Mouse (Mus musculus) heart, embryonic 10.5 days (tissue): ENCODE measurements at regions not wholly inside any gene's neighbourhood (a gene's known extent, or its start where the extent isn't known, plus 50 kb on each side); places are given as distances from the start of the nearest gene placed in this dataset.

Experiments
- DNase-seq: peaks from one replicate; pipeline ENCODE4 v3.0.0-alpha.2; 2017; ENCODE audit warnings: low spot score
- H3K27ac ChIP-seq: fragments of 300-500 bp; sonication (generic); 2 replicates; pipeline ENCODE4 v1.5.1; 2016; ENCODE audit warnings: mild to moderate bottlenecking
- H3K27me3 ChIP-seq: fragments of 300-500 bp; sonication (generic); 2 replicates; pipeline ENCODE4 v1.6.1; 2016; ENCODE audit warnings: mild to moderate bottlenecking; ENCODE audit not compliant: poor library complexity, insufficient read depth, severe bottlenecking
- H3K36me3 ChIP-seq: fragments of 300-500 bp; sonication (generic); 2 replicates; pipeline ENCODE4 v1.6.1; 2016; ENCODE audit warnings: mild to moderate bottlenecking, moderate library complexity
- H3K4me1 ChIP-seq: fragments of 300-500 bp; sonication (generic); 2 replicates; pipeline ENCODE4 v1.6.1; 2016; ENCODE audit warnings: mild to moderate bottlenecking
- H3K4me3 ChIP-seq: fragments of 300-500 bp; sonication (generic); 2 replicates; pipeline ENCODE4 v1.5.1; 2016; ENCODE audit warnings: mild to moderate bottlenecking, moderate library complexity
- H3K9me3 ChIP-seq: fragments of 300-500 bp; sonication (generic); 2 replicates; pipeline ENCODE4 v1.6.1; 2016; ENCODE audit warnings: mild to moderate bottlenecking, moderate library complexity
- WGBS: fragments of 180-500 bp; shearing (Covaris S2); methylation state at CpG from one replicate; pipeline ENCODE4 v1.1.7; 2016; 5-methylcytosine and 5-hydroxymethylcytosine counted together

GRCm38 (mm10) chr5:116960041-116960440, 155.9 kb downstream of the Suds3 start:
- Histone ChIP-seq H3K36me3 (no peaks in the 10 kb centered on the region), H3K27ac (no peak overlapping the region), H3K9me3 (0 out of 2 replicates have a peak, but pooled peaks cover 6% of the 10 kb centered on the region), H3K27me3 (no peaks in the 10 kb centered on the region), H3K4me1 (no peaks in the 10 kb centered on the region), H3K4me3 (no peak overlapping the region)
- 69% methylated on average over 8 of the region's 8 CpGs for WGBS
- no peak for DNase-seq

DNA sequence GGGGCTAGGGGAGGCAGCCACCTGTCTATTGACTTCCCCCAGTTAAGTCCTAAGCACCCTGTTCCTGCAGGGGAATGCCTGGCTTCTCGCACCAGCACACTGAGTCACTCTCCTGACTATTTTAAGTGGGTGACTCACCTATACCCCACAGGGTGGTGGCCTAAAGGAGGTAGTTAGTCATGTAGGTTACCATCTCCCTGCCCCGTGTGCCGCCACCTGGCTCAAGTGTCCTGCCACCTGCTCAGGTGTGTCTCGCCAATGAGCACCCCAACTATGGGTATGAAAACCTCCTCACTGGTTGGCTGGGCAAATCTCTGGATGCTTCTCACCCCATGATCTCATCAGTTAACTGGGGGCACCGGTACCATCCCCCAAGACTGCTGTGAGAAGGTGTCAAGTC, 157.8 kb downstream of the Suds3 start:
- no peaks in the 10 kb centered on the region for H3K4me1 ChIP-seq
- 74% methylated on average over 5 of the region's 5 CpGs for WGBS
- no peaks in the 10 kb centered on the region for H3K36me3 ChIP-seq
- H3K4me3 ChIP-seq: no peak overlapping the region
- H3K27ac ChIP-seq: no peak overlapping the region
- no peaks in the 10 kb centered on the region for H3K27me3 ChIP-seq
- peak; percentile 53 for DNase-seq
- 0 out of 2 replicates have a peak, but pooled peaks cover 6% of the 10 kb centered on the region for H3K9me3 ChIP-seq

GRCm38 (mm10) chr5:116956572-116956971, 159.3 kb downstream of the Suds3 start:
- Histone ChIP-seq H3K9me3 (0 out of 2 replicates have a peak, but pooled peaks cover 6% of the 10 kb centered on the region), H3K27me3 (no peaks in the 10 kb centered on the region), H3K36me3 (no peaks in the 10 kb centered on the region), H3K27ac (no peak overlapping the region), H3K4me3 (no peak overlapping the region), H3K4me1 (no peaks in the 10 kb centered on the region)
- WGBS: 75% methylated on average over 13 of the region's 13 CpGs
- DNase-seq: peak; percentile 56

- H3K36me3 ChIP-seq: no peaks in the 10 kb centered on the region
- H3K4me1 ChIP-seq: no peaks in the 10 kb centered on the region
- DNase-seq: peak; percentile 9
- H3K4me3 ChIP-seq: no peak overlapping the region
- H3K9me3 ChIP-seq: no peaks in the 10 kb centered on the region
- H3K27me3 ChIP-seq: no peaks in the 10 kb centered on the region
- no peak overlapping the region for H3K27ac ChIP-seq
- WGBS: 3% methylated on average over 4 of the region's 4 CpGs
These were observed 165.5 kb downstream of the Suds3 start for GRCm38 (mm10) chr5:116950280-116950881.

GRCm38 (mm10) chr5:116934585-116934984, 181.3 kb downstream of the Suds3 start:
- no peaks in the 10 kb centered on the region for H3K4me1 ChIP-seq
- H3K4me3 ChIP-seq: no peak overlapping the region
- no peak for DNase-seq
- H3K27me3 ChIP-seq: no peaks in the 10 kb centered on the region
- no peak overlapping the region for H3K27ac ChIP-seq
- no peaks in the 10 kb centered on the region for H3K36me3 ChIP-seq
- WGBS: 68% methylated on average over 5 of the region's 5 CpGs
- no peaks in the 10 kb centered on the region for H3K9me3 ChIP-seq

GRCm38 (mm10) chr5:116934151-116934550, 181.8 kb downstream of the Suds3 start:
- no peak for DNase-seq

GRCm38 (mm10) chr5:116933105-116933504, 182.8 kb downstream of the Suds3 start:
- no peak for DNase-seq
- Histone ChIP-seq H3K27ac (no peak overlapping the region), H3K4me3 (no peak overlapping the region), H3K36me3 (no peaks in the 10 kb centered on the region), H3K9me3 (no peaks in the 10 kb centered on the region), H3K4me1 (no peaks in the 10 kb centered on the region), H3K27me3 (no peaks in the 10 kb centered on the region)
- WGBS: 85% methylated on average over 5 of the region's 5 CpGs

More at GRCm38 (mm10) chr5:116934151-116934550, 181.8 kb downstream of the Suds3 start:
- 64% methylated on average over 3 of the region's 3 CpGs for WGBS
- Histone ChIP-seq H3K4me1 (no peaks in the 10 kb centered on the region), H3K4me3 (no peak overlapping the region), H3K36me3 (no peaks in the 10 kb centered on the region), H3K27me3 (no peaks in the 10 kb centered on the region), H3K9me3 (no peaks in the 10 kb centered on the region), H3K27ac (no peak overlapping the region)

- no peak for DNase-seq
- Histone ChIP-seq H3K27me3 (no peaks in the 10 kb centered on the region), H3K9me3 (no peaks in the 10 kb centered on the region), H3K4me3 (no peak overlapping the region), H3K27ac (no peak overlapping the region), H3K4me1 (no peaks in the 10 kb centered on the region), H3K36me3 (no peaks in the 10 kb centered on the region)
- 69% methylated on average over 4 of the region's 4 CpGs for WGBS
These were observed 192.2 kb downstream of the Suds3 start for GRCm38 (mm10) chr5:116923761-116924160.

DNA sequence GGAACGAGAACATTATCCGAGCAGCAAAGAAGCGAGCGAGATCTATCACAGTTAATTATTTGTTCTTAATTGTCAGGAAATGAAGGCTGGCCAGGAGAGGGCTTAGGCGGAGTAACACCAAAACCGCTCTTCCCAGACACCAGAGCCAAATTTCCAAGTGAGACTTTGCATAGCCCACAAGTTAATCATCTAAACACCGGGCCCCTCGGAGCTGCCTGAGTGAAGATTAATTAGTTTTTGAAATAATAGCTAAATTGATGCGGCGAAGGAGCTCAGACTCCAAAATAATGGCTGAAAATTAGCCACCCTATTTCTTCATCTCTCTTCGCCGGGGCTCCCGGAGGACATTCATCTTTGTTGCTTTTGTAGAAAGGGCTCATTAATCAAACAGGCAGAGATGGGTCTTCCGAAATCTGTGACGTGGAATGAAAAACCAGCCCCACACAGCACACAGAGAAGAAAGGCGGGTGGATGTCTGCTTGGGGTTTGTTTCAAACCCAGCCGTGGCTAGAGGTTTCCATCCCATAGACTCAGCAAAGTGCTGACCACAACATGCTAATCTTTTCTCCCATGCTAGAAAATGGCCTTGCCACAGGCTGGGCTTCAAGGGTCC, 193.7 kb downstream of the Suds3 start:
- H3K36me3 ChIP-seq: no peaks in the 10 kb centered on the region
- no peaks in the 10 kb centered on the region for H3K9me3 ChIP-seq
- H3K27ac ChIP-seq: no peak overlapping the region
- H3K27me3 ChIP-seq: no peaks in the 10 kb centered on the region
- H3K4me1 ChIP-seq: no peaks in the 10 kb centered on the region
- DNase-seq: no peak
- WGBS: 77% methylated on average over 17 of the region's 17 CpGs
- no peak overlapping the region for H3K4me3 ChIP-seq

GRCm38 (mm10) chr5:116914876-116915275, 201.0 kb downstream of the Suds3 start:
- no peaks in the 10 kb centered on the region for H3K4me1 ChIP-seq
- WGBS: 36% methylated on average over 12 of the region's 12 CpGs
- H3K9me3 ChIP-seq: no peaks in the 10 kb centered on the region
- no peak overlapping the region for H3K27ac ChIP-seq
- peak; percentile 79 for DNase-seq
- H3K27me3 ChIP-seq: no peaks in the 10 kb centered on the region
- H3K36me3 ChIP-seq: no peaks in the 10 kb centered on the region
- H3K4me3 ChIP-seq: no peak overlapping the region

GRCm38 (mm10) chr5:116900846-116901245, 215.1 kb downstream of the Suds3 start:
- no peak overlapping the region for H3K4me3 ChIP-seq

DNA sequence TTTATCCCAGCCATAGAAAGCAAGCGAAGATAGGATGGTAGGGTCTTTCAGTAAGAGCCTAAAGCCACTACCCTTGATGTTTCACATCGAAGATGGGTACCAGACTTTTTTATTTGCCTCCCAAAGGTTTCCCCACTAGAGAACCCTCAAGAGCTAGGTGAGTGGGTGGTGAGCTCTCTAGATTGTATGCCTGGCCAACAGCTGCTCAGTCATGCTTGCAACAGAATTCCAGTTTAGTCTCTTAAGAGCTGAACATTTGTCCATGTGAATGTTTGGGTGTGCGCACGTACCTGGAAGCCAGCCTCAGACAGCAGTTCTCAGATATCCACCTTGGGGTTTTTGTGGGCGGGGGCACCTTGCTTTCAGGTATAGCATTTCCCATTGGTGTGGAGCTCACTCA, 218.5 kb downstream of the Suds3 start:
- H3K4me3 ChIP-seq: no peak overlapping the region
- H3K9me3 ChIP-seq: peaks cover 5% of the 10 kb centered on the region; the same call in 1 of the 2 replicates
- H3K27me3 ChIP-seq: no peaks in the 10 kb centered on the region
- no peaks in the 10 kb centered on the region for H3K4me1 ChIP-seq
- no peak for DNase-seq
- 83% methylated on average over 5 of the region's 5 CpGs for WGBS
- H3K27ac ChIP-seq: no peak overlapping the region
- no peaks in the 10 kb centered on the region for H3K36me3 ChIP-seq

More at GRCm38 (mm10) chr5:116900846-116901245, 215.1 kb downstream of the Suds3 start:
- no peaks in the 10 kb centered on the region for H3K4me1 ChIP-seq
- no peak for DNase-seq
- H3K27me3 ChIP-seq: no peaks in the 10 kb centered on the region
- H3K27ac ChIP-seq: no peak overlapping the region
- WGBS: 77% methylated on average over 5 of the region's 5 CpGs
- H3K9me3 ChIP-seq: peaks cover 5% of the 10 kb centered on the region; the same call in 1 of the 2 replicates
- H3K36me3 ChIP-seq: no peaks in the 10 kb centered on the region

DNA sequence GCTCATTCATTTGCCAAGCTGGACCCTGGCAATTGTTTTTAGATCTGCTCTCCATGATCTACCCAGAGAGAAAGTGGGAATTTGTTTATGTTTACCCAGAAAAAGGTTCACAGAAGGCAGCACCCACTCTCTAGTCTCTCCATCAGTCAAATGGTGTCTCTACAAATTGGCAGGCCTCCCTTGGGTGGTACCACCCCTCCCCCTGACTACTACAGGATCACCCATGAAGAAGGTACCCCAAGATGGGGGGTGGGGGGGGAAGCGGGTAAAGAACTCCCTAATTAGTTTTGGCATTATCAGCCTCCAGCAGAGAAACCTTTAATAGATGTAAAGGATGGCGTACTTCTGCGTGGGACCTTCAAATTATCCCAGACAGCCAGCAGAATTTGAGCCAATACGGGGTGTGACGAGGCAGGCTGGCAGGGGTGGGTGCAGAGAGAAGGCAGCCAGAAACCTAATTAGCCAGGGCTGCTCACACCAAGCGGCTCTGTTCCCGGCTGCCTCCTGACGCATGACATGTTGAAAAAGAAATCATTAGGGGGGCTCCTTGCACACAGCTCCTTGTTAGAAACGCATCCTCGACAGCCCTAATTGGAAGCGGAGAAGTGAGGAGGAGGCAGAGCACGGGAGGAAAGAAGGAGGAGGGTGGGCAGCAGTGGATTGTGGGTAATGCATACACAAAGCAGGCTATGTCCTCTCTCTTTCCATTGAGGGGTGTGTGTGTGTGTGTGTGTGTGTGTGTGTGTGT, 220.7 kb downstream of the Suds3 start:
- 70% methylated on average over 12 of the region's 12 CpGs for WGBS
- Histone ChIP-seq H3K9me3 (peaks cover 5% of the 10 kb centered on the region; the same call in 1 of the 2 replicates), H3K27ac (no peak overlapping the region), H3K27me3 (no peaks in the 10 kb centered on the region), H3K4me1 (no peaks in the 10 kb centered on the region), H3K4me3 (no peak overlapping the region), H3K36me3 (no peaks in the 10 kb centered on the region)
- no peak for DNase-seq
